Mouse (Mus musculus): Measurements from ENCODE around the gene Ndufaf8.

GRCm38 (mm10) chr11:120134847-120135530 is 36.3 kb downstream of the Ndufaf8 start:
- TF ChIP-seq POLR2A (IDR thresholded peaks at IDR 0.05; ENCODE audit: borderline replicate concordance, insufficient read depth, low read length), result no peak
- no peak for TF ChIP-seq CTCF (IDR thresholded peaks at IDR 0.05; ENCODE audit: borderline replicate concordance, insufficient read depth, low read depth, low read length)
